Mouse (Mus musculus): ENCODE data around the gene Gfod2.

- TF ChIP-seq CTCF (IDR thresholded peaks at IDR 0.05; ENCODE audit: low read depth, low read length): no peak
- TF ChIP-seq POLR2A (IDR thresholded peaks at IDR 0.05; ENCODE audit: insufficient read depth, low read length): no peak
Observed at GRCm38 (mm10) chr8:105788927-105789326, 30.5 kb upstream of the Gfod2 start.

Data from ES-Bruce4 (cell line).